Mouse (Mus musculus) CH12.LX (cell line): ENCODE data around the gene Ar. TPM values are rescaled to one million over a fixed set of nuclear protein-coding genes. Genes with fewer than 3 reads are reported as not detected.

Source experiments
- DNase-seq: peaks from one replicate; pipeline ENCODE4 v3.0.0-alpha.2; 2013; ENCODE audit errors: extremely low read depth
- H3K27ac ChIP-seq: 2 replicates; pipeline ENCODE4 v1.5.1; 2012; ENCODE audit warnings: low read depth, mild to moderate bottlenecking, control low read depth, moderate library complexity; ENCODE audit not compliant: insufficient read depth
- H3K27me3 ChIP-seq: replicated peaks from 2 replicates; pipeline ENCODE3; 2012; ENCODE audit warnings: inconsistent platforms
- H3K36me3 ChIP-seq, 2 experiments: replicated peaks in 1 of 2; 2 replicates each; pipeline versions ENCODE3 to v1.6.1; 2012; ENCODE audit warnings: inconsistent platforms in 1 of 2, low read length in 1 of 2, mild to moderate bottlenecking in 1 of 2, mixed read lengths in 1 of 2, moderate library complexity in 1 of 2; ENCODE audit not compliant: control insufficient read depth in 1 of 2, insufficient read depth in 1 of 2
- H3K4me1 ChIP-seq, 2 experiments: 2 replicates each; pipeline ENCODE4 v1.6.1; 2012; ENCODE audit warnings: inconsistent platforms in 1 of 2, moderate library complexity in 1 of 2; ENCODE audit not compliant: insufficient read depth in 2 of 2, control insufficient read depth in 1 of 2
- H3K4me2 ChIP-seq: 2 replicates; pipeline ENCODE4 v1.6.1; 2012; ENCODE audit warnings: low read depth, mild to moderate bottlenecking, control low read depth; ENCODE audit not compliant: poor library complexity, insufficient read depth, severe bottlenecking
- H3K4me3 ChIP-seq, 3 experiments: fragments of 150-350 bp in 1 of 3; sonication (generic) in 1 of 3; replicated peaks in 1 of 3; 2 replicates each; pipeline versions ENCODE3 to v1.5.1; 2011 to 2012; ENCODE audit warnings: low read depth in 2 of 3, low read length in 2 of 3, mild to moderate bottlenecking in 2 of 3, moderate library complexity in 2 of 3, control low read depth in 1 of 3, improper control_type of control experiment in 1 of 3, inconsistent platforms in 1 of 3, mixed read lengths in 1 of 3; ENCODE audit not compliant: poor library complexity in 1 of 3
- H3K79me2 ChIP-seq: replicated peaks from 2 replicates; pipeline ENCODE4 v1.6.1; 2012; ENCODE audit warnings: mild to moderate bottlenecking, moderate library complexity; ENCODE audit not compliant: control insufficient read depth, poor library complexity, insufficient read depth, severe bottlenecking; ENCODE audit errors: extremely low read depth
- H3K9ac ChIP-seq: 2 replicates; pipeline ENCODE4 v1.6.1; 2012; ENCODE audit warnings: low read depth, mild to moderate bottlenecking, control low read depth, moderate library complexity; ENCODE audit not compliant: insufficient read depth
- H3K9me3 ChIP-seq: replicated peaks from 2 replicates; pipeline ENCODE3; 2012; ENCODE audit warnings: low read length, inconsistent platforms, mixed read lengths
- CHD2 ChIP-seq: IDR thresholded peaks from 2 replicates; pipeline ENCODE4 v1.6.1; 2011; ENCODE audit warnings: low read length, improper control_type of control experiment
- EP300 ChIP-seq: IDR thresholded peaks from 2 replicates; pipeline ENCODE4 v1.6.1; 2011; ENCODE audit warnings: low read length, improper control_type of control experiment
- ETS1 ChIP-seq: conservative IDR thresholded peaks from 2 replicates; pipeline ENCODE4 v1.6.1; 2012; ENCODE audit warnings: low read depth, mild to moderate bottlenecking, inconsistent platforms, low read length, improper control_type of control experiment, moderate library complexity
- HCFC1 ChIP-seq: IDR thresholded peaks from 2 replicates; pipeline ENCODE4 v1.6.1; 2012; ENCODE audit warnings: low read depth, mild to moderate bottlenecking, inconsistent platforms, low read length, improper control_type of control experiment
- JUN ChIP-seq: IDR thresholded peaks from 2 replicates; pipeline ENCODE4 v1.6.1; 2011; ENCODE audit warnings: low read depth, mild to moderate bottlenecking, low read length, improper control_type of control experiment, moderate library complexity; ENCODE audit not compliant: insufficient read depth
- MAFK ChIP-seq: IDR thresholded peaks from 2 replicates; pipeline ENCODE4 v1.6.1; 2011; ENCODE audit warnings: low read length, improper control_type of control experiment; ENCODE audit not compliant: insufficient replicate concordance
- MEF2A ChIP-seq: IDR thresholded peaks from 2 replicates; pipeline ENCODE4 v1.6.1; 2014; ENCODE audit warnings: low read depth, mild to moderate bottlenecking, inconsistent platforms, low read length, improper control_type of control experiment, borderline replicate concordance
- MXI1 ChIP-seq: IDR thresholded peaks from 2 replicates; pipeline ENCODE4 v1.6.1; 2011; ENCODE audit warnings: mild to moderate bottlenecking, low read depth, low read length, improper control_type of control experiment
- MYC ChIP-seq: IDR thresholded peaks from 2 replicates; pipeline ENCODE4 v1.6.1; 2011; ENCODE audit warnings: low read depth, mild to moderate bottlenecking, improper control_type of control experiment, low read length
- NELFE ChIP-seq: IDR thresholded peaks from 2 replicates; pipeline ENCODE4 v1.6.1; 2011; ENCODE audit warnings: low read depth, low read length, improper control_type of control experiment
- POLR2A ChIP-seq: IDR thresholded peaks from 2 replicates; pipeline ENCODE4 v1.6.1; 2011; ENCODE audit warnings: low read depth, mild to moderate bottlenecking, improper control_type of control experiment, low read length
- POLR2AphosphoS2 ChIP-seq: IDR thresholded peaks from 2 replicates; pipeline ENCODE4 v1.6.1; 2011; ENCODE audit warnings: low read depth, low read length, improper control_type of control experiment
- RCOR1 ChIP-seq: conservative IDR thresholded peaks from 2 replicates; pipeline ENCODE4 v1.6.1; 2012; ENCODE audit warnings: low read depth, mild to moderate bottlenecking, inconsistent platforms, low read length, improper control_type of control experiment
- SIN3A ChIP-seq: IDR thresholded peaks from 2 replicates; pipeline ENCODE4 v1.6.1; 2012; ENCODE audit warnings: low read length, improper control_type of control experiment, inconsistent platforms
- UBTF ChIP-seq: IDR thresholded peaks from 2 replicates; pipeline ENCODE4 v1.6.1; 2012; ENCODE audit warnings: low read depth, mild to moderate bottlenecking, inconsistent platforms, low read length, improper control_type of control experiment, moderate library complexity
- dilution Hi-C: fragments of 300-500 bp; cut with MboI; formaldehyde crosslinking; loops from 2 replicates; pipeline ENCODE4 v1.14.3; 2020; ENCODE audit warnings: low sequenced_read_pairs; ENCODE audit not compliant: extremely low pct_unique_long_range_greater_than_20kb, extremely low pct_ligation_motif_present
- in situ Hi-C: fragments of 300-500 bp; cut with MboI; formaldehyde crosslinking; loops from 3 replicates; pipeline ENCODE4 v1.14.3; 2019; ENCODE audit warnings: low sequenced_read_pairs, low pct_ligation_motif_present, low pct_unique_long_range_greater_than_20kb, mixed read lengths
- polyA plus RNA-seq: library from polyadenylated mRNA; unstranded; fragments of >175 nt; gene quantifications from 2 replicates; pipeline ENCODE4 v1.2.1, GENCODE M21; 2012; ENCODE audit warnings: low read depth; ENCODE audit not compliant: insufficient read length
- total RNA-seq, 2 experiments: library from RNA; depleted of rRNA; stranded (reverse); fragments of 300-350 nt in 1 of 2; fragments of >200 nt in 1 of 2; gene quantifications; 2 replicates each; pipeline ENCODE4 v1.2.3; 2012 to 2014

Gene Ar
- total and polyA plus RNA-seq, 3 experiments: not detected

- TF ChIP-seq CHD2: no peak
- no peak for TF ChIP-seq MAFK
- TF ChIP-seq HCFC1: no peak
Observed at GRCm38 (mm10) chrX:98323105-98323504, 174.5 kb downstream of the Ar start (continued).

GRCm38 (mm10) chrX:98347481-98347880 lies 198.9 kb downstream of the Ar start:
- Histone ChIP-seq H3K4me3 (no peak overlapping the region), H3K27ac (no peak overlapping the region), H3K4me2 (no peak overlapping the region), H3K9me3 (peaks cover 7% of the 10 kb centered on the region), H3K36me3 (no peaks in the 10 kb centered on the region), H3K27me3 (no peaks in the 10 kb centered on the region), H3K9ac (no peak overlapping the region), H3K79me2 (no peaks in the 10 kb centered on the region), H3K4me1 (no peaks in the 10 kb centered on the region)
- TF ChIP-seq RCOR1 (no peak), JUN (no peak), ETS1 (no peak), POLR2AphosphoS2 (no peak), POLR2A (no peak), EP300 (no peak), MYC (no peak), HCFC1 (no peak), MEF2A (no peak), UBTF (no peak)
- in situ Hi-C loops: no loop called here
- dilution Hi-C loops: no loop called here
- DNase-seq: no peak

GRCm38 (mm10) chrX:98348036-98348435 lies 199.5 kb downstream of the Ar start:
- Histone ChIP-seq H3K4me2 (no peak overlapping the region), H3K27me3 (no peaks in the 10 kb centered on the region)
- dilution Hi-C loops: no loop called here

More at GRCm38 (mm10) chrX:98348036-98348435, 199.5 kb downstream of the Ar start:
- no peaks in the 10 kb centered on the region for H3K4me1 ChIP-seq
- no peak overlapping the region for H3K9ac ChIP-seq
- no peak for TF ChIP-seq MXI1
- TF ChIP-seq SIN3A: no peak
- TF ChIP-seq NELFE: no peak
- TF ChIP-seq, all 38 proteins: peak for 0
- Histone ChIP-seq H3K79me2 (no peaks in the 10 kb centered on the region), H3K4me3 (no peak overlapping the region), H3K36me3 (no peaks in the 10 kb centered on the region), H3K9me3 (peaks cover 7% of the 10 kb centered on the region), H3K27ac (no peak overlapping the region)
- in situ Hi-C loops: no loop called here
- no peak for DNase-seq
